Mouse (Mus musculus) embryonic facial prominence, embryonic 10.5 days (tissue): ENCODE data around the gene Efna2. TPM values are rescaled to one million over a fixed set of nuclear protein-coding genes. Genes with fewer than 3 reads are reported as not detected.

ENCODE experiments used
- DNase-seq: peaks from one replicate; pipeline ENCODE4 v3.0.0-alpha.2; 2017; ENCODE audit warnings: low spot score
- H3K27ac ChIP-seq: fragments of 300-500 bp; sonication (generic); replicated peaks from 2 replicates; pipeline ENCODE4 v1.5.1; 2016; ENCODE audit warnings: mild to moderate bottlenecking
- H3K27me3 ChIP-seq: fragments of 300-500 bp; sonication (generic); replicated peaks from 2 replicates; pipeline ENCODE4 v1.6.1; 2016; ENCODE audit warnings: low read depth, mild to moderate bottlenecking; ENCODE audit not compliant: poor library complexity, severe bottlenecking
- H3K36me3 ChIP-seq: fragments of 300-500 bp; sonication (generic); replicated peaks from 2 replicates; pipeline ENCODE4 v1.6.1; 2016; ENCODE audit warnings: mild to moderate bottlenecking, moderate library complexity
- H3K4me1 ChIP-seq: fragments of 300-500 bp; sonication (generic); 2 replicates; pipeline ENCODE4 v1.6.1; 2016
- H3K4me3 ChIP-seq: fragments of 300-500 bp; sonication (generic); 2 replicates; pipeline ENCODE4 v1.5.1; 2016; ENCODE audit warnings: mild to moderate bottlenecking, moderate library complexity
- H3K9me3 ChIP-seq: fragments of 300-500 bp; sonication (generic); 2 replicates; pipeline ENCODE4 v1.6.1; 2016; ENCODE audit warnings: mild to moderate bottlenecking
- WGBS: fragments of 180-500 bp; shearing (Covaris S2); methylation state at CpG from one replicate; pipeline ENCODE4 v1.1.7; 2016; 5-methylcytosine and 5-hydroxymethylcytosine counted together
- polyA plus RNA-seq: library from polyadenylated mRNA; unstranded; fragments of >200 nt; fragmentation: Nextera tagmentation; extraction: Ambion mirVana; gene quantifications from 2 replicates; pipeline ENCODE4 v1.2.1, GENCODE M21; 2016

Efna2 gene
- polyA plus RNA-seq, 1 experiment from 2014 or later, result 45.2 TPM

DNA sequence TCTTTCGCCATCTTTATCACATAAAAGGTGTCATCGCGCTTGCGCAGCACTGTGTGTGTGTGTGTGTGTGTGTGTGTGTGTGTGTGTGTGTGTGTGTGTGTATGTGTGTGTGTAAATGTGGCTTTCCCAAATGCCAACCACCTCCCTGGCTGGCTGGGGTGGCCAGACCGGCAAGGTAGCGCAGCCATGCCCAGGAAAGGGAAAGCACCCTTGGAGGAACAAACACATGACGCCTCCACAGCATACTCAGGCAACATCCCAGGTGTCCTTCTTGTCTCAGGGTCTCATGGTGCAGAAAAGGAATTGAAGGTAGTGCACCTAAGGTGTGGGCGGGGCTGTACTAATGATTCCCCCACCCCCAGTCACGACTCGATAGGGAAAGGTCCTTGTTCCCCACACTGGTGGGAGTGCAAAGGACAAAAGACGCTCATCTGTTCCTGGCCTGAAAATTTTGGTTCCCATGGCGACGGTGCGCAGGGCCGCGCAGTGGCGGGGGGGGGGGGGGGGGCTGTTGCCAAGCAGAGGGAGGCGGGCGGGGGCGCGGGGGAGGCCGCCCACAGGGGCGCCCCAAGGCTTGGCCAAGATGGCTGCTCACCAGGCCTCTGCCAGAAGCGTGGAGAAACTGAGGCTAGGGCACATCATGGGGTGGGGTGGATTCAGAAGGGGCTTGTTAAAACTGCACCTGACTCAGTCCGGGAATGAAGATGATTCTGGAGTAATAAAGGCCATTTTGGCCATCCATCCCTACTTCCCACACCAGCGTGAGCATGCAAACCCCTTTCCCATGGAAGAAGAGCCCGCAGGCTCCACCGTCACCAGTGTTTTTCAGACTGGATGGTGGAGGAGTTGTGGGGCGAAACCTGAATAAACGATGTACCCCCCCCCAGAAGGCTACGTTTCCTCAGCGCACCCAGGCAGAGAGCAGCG lies 41.4 kb upstream of the Efna2 start:
- WGBS, result 4% methylated on average over 33 of the region's 33 CpGs
- no peak for DNase-seq
- Histone ChIP-seq H3K9me3 (no peaks in the 10 kb centered on the region), H3K27ac (peak overlapping the region; percentile 87), H3K36me3 (peaks cover 37% of the 10 kb centered on the region), H3K4me3 (peak overlapping the region; percentile 76), H3K4me1 (peaks cover 63% of the 10 kb centered on the region), H3K27me3 (peaks cover 63% of the 10 kb centered on the region)

DNA sequence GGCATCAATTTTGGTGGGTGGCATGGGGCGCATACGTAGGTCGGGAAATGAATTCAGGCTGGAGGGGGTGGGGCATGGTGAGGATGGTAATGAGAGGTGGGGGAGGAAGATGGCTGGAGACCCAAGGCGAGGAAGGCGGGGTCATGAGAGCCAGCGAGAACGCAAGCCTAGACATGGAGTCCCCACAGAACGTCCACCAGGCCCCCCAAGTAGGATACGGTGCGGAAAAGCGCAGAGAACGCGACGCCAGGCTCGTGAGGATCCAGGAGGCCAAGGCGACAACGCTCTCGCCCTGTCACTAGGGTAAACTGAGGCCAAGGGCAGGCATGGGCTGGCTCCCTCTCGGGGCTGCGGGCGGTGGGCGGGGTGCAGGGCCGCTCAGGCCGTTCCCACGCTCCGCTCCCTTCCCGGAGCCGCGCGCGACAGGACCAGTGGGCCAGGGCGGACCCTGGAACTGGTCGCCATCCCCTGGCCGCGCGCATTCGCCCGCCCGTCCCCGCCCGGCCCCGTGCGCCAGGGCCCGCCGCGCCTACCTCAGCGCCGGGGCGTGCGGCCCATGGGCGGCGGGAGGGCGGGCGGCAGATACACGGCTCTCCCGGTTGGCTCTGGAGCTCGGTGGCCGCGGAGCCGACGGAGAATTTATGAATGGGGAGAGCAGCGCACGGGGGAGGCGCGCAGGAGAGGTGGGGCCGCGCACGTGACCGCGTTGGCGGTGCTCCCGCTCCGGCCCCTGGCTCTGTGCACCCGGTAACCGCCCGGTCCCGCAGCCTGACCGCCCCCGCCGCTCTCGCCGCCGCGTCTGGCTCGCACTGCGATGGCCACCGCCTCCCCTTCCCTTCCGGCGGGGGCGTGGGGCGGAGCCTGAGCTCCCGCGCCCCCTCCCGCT lies 40.5 kb upstream of the Efna2 start, which contains the start of gene Atp5d:
Gene Atp5d, plus strand, starts transcription at position 80 of the 886 bp plus-strand sequence.
- Histone ChIP-seq H3K27me3 (peaks cover 55% of the 10 kb centered on the region), H3K4me1 (peaks cover 67% of the 10 kb centered on the region), H3K36me3 (peaks cover 33% of the 10 kb centered on the region), H3K27ac (peak within 1 kb of the TSS; percentile 87), H3K9me3 (no peaks in the 10 kb centered on the region), H3K4me3 (peak within 1 kb of the TSS; percentile 76)
- WGBS, result under 1% methylated on average over 94 of the region's 94 CpGs
- peak; percentile 72 for DNase-seq

DNA sequence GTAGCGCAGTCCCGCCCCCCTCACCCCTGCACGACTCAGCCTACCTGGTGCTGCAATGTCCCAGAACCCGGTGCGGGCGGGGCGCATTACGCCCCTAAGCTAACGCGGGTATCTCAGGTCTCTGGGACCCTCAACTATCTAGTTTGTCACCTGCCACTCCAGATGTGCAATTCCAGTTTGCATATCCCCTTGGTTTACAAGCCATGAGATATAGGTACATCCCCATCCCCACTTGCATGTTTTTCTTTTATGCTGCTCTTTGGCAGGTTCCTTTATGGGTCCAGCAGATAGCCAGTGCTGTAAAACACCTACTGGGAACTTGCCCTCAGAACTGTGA lies 39.9 kb upstream of the Efna2 start:
- 1% methylated on average over 10 of the region's 10 CpGs for WGBS
- Histone ChIP-seq H3K4me1 (peaks cover 72% of the 10 kb centered on the region), H3K9me3 (no peaks in the 10 kb centered on the region), H3K27ac (peak overlapping the region; percentile 87), H3K36me3 (peaks cover 33% of the 10 kb centered on the region), H3K4me3 (peak overlapping the region; percentile 76), H3K27me3 (peaks cover 49% of the 10 kb centered on the region)
- no peak for DNase-seq

DNA sequence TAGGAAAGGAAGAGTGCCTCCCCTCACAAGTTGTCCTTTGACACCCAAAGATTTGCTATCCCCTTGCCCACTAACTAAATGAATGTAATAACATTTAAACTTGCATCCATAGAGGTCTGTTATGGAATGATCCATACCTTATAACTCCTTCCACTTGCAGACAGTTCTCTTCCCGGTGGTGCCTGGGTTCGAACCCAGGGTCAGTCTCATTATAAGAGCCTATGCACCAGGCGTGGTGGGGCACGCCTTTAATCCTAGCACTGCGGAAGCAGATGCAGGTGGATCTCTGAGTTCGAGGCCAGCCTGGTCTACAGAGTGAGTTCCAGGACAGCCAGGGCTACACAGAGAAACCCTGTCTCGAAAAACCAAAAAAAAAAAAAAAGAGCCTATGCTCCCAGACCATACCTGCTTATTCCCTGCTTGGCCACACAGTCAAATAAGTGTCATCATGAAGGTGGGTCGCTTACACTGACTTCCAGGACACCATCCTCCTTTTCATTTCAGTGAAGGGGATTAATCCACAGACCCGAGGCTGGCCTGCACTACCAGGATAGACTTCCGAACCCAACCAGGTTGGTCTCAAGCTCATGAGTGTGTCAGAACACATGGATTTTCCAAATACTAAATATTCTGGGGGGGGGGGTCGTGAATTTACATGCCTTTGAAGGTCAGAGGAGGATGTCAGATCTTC lies 39.2 kb upstream of the Efna2 start:
- H3K4me3 ChIP-seq, result peak overlapping the region; percentile 99
- peaks cover 33% of the 10 kb centered on the region for H3K36me3 ChIP-seq
- WGBS, result 71% methylated on average over 11 of the region's 11 CpGs
- no peaks in the 10 kb centered on the region for H3K9me3 ChIP-seq
- peaks cover 77% of the 10 kb centered on the region for H3K4me1 ChIP-seq
- H3K27ac ChIP-seq, result no peak overlapping the region
- peaks cover 42% of the 10 kb centered on the region for H3K27me3 ChIP-seq
- DNase-seq, result no peak

DNA sequence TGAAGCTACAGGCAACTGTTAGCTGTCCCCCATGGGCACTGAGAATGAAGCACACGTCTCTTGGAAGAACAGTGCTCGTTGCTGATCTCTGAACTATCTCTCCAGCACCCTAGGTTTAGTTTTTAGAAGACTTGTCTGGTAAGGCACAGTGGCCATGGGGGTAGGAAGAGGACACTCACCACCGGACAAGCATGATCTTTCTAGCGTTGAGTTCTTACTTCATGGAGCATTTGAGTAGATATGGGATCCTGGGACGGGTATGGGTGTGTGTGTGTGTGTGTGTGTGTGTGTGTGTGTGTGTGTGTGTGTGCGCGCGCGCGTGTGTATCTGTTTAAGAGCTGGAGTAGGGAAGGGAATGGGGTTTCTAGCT lies 38.6 kb upstream of the Efna2 start, which contains the start of gene Cbarp:
Gene Cbarp, minus strand, starts transcription at position 170 of the 370 bp plus-strand sequence.
- H3K4me1 ChIP-seq, result peaks cover 82% of the 10 kb centered on the region

DNA sequence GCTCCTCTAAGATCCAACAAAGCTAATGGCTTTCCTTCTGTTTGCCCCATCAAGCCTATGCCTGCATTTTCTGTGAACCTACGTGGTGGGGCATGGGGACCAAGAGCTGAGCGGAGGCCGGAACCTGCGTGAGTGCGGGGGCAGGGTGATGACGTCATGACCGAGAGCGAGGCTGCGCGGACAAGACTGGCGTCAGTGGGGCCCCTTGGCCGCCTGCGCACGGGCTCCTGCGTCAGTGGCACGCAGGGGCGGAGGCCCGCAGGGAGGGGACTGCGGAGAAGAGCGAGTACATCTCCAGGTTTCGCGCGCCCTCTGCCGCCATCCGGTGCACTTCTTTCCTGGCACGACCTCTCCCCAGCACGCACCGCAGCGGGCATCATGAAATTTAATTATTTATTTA lies 38.0 kb upstream of the Efna2 start:
- peaks cover 30% of the 10 kb centered on the region for H3K27me3 ChIP-seq
- H3K27ac ChIP-seq, result peak overlapping the region; percentile 81
- under 1% methylated on average over 29 of the region's 29 CpGs for WGBS
- peaks cover 86% of the 10 kb centered on the region for H3K4me1 ChIP-seq
- H3K9me3 ChIP-seq, result no peaks in the 10 kb centered on the region
- peak overlapping the region; percentile 99 for H3K4me3 ChIP-seq
- DNase-seq, result peak; percentile 96
- H3K36me3 ChIP-seq, result peaks cover 33% of the 10 kb centered on the region

More for the DNA sequence above, 38.6 kb upstream of the Efna2 start, which contains the start of gene Cbarp:
- Histone ChIP-seq H3K4me3 (peak within 1 kb of the TSS; percentile 99), H3K36me3 (peaks cover 33% of the 10 kb centered on the region), H3K9me3 (no peaks in the 10 kb centered on the region), H3K27me3 (peaks cover 36% of the 10 kb centered on the region), H3K27ac (peak within 1 kb of the TSS; percentile 81)
- DNase-seq, result no peak
- 74% methylated on average over 10 of the region's 10 CpGs for WGBS

DNA sequence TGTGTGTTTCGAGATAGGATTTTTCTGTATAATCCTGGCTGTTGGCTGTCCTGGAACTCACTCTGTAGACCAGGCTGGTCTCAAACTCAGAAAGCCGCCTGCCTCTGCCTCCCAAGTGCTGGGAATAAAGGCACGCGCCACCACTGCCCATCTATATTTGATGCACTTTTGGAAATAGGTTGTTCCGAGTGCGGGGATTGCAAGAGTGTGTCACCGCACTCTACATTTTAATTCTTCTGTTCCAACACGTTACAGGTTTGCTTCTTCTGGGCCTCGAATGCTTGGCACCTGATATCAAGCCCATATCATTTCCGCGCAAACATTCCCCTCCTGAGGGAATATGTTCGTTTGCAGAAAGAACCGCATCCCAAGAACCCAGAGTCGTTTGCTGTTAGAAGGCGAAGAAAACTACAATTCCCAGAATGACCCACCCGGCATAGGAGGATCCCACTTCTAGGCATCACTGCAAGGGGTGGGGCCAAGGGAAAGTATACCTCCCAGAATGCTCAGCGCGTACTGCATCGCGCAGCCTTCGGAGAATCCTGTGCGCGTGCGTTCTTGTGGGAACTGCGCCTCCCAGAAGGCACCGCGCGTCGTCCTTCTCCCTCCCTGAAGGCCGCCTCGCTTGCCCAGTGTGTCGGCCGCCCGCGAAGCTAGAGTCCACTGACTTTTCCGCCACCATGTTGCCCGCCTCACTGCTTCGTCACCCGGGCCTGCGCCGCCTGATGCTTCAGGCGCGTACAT lies 37.3 kb upstream of the Efna2 start:
- peak; percentile 95 for DNase-seq
- Histone ChIP-seq H3K4me1 (peaks cover 86% of the 10 kb centered on the region), H3K4me3 (peak overlapping the region; percentile 99), H3K27me3 (peaks cover 23% of the 10 kb centered on the region), H3K9me3 (no peaks in the 10 kb centered on the region), H3K36me3 (peaks cover 37% of the 10 kb centered on the region), H3K27ac (peak overlapping the region; percentile 91)
- WGBS, result 1% methylated on average over 43 of the region's 43 CpGs

DNA sequence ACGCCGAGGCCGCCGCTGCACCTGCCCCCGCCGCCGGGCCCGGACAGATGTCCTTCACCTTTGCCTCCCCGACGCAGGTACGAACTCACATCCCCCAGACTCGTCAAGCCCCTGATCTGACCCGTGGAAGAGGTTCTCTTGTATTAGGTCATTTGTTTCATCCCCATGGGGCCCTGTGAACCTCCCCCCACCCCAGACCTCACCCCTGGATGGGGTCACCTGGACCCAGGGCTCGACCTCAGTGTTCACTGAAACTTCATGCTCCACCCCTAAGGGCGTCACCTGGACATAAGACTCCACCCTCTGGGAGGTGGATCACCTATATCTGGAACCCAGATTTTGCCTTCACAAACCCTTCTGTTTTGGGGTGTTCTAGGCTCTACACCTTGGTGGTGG lies 36.8 kb upstream of the Efna2 start:
- DNase-seq, result no peak
- peak overlapping the region; percentile 99 for H3K4me3 ChIP-seq
- WGBS, result under 1% methylated on average over 15 of the region's 15 CpGs

DNA sequence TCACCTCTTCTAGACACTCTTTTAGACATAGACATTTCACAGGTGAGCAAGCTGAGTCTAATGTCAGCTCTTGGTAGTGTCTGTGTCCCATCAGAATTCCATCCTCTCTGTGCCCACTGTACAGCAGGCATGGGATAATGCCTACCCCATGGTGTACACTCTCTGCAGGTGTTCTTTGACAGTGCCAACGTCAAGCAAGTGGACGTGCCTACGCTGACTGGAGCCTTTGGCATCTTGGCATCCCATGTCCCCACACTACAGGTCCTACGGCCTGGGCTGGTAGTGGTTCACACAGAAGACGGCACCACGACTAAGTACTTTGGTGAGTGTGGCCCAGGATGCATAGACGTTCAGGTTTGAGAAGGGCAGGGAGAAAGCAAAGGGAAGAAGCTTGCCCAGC lies 35.6 kb upstream of the Efna2 start:
- H3K27me3 ChIP-seq, result 0 out of 2 replicates have a peak, but pooled peaks cover 8% of the 10 kb centered on the region
- no peak overlapping the region for H3K27ac ChIP-seq
- H3K4me3 ChIP-seq, result peak overlapping the region; percentile 99; the same call in 1 of the 2 replicates
- no peaks in the 10 kb centered on the region for H3K9me3 ChIP-seq
- 95% methylated on average over 7 of the region's 7 CpGs for WGBS
- peaks cover 83% of the 10 kb centered on the region for H3K4me1 ChIP-seq
- H3K36me3 ChIP-seq, result peaks cover 39% of the 10 kb centered on the region
- DNase-seq, result no peak

More for the DNA sequence above, 36.8 kb upstream of the Efna2 start:
- Histone ChIP-seq H3K27ac (peak overlapping the region; percentile 91), H3K36me3 (peaks cover 39% of the 10 kb centered on the region), H3K4me1 (peaks cover 86% of the 10 kb centered on the region), H3K9me3 (no peaks in the 10 kb centered on the region), H3K27me3 (peaks cover 18% of the 10 kb centered on the region)

DNA sequence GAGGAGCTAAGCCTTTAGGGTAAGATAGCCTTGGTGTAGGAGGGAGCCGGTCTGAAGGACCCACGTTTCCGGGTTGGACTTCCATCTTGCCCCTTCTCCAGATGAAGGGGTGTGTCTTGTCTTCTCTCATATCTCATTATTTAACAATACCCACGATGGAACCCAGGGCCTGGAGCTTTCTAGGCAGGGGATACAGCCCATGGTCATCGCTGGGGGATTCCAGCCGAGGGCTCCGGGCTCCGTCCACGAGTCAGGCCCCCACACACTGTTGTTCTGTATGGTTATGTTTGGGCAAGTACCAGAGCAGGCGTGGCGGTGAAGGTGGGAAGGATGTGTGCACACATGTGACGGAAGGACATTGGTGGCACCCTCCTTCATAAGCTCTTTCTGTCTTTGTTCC lies 35.1 kb upstream of the Efna2 start:
- no peak overlapping the region for H3K27ac ChIP-seq
- 0 out of 2 replicates have a peak, but pooled peaks cover 8% of the 10 kb centered on the region for H3K27me3 ChIP-seq
- H3K9me3 ChIP-seq, result no peaks in the 10 kb centered on the region
- WGBS, result 94% methylated on average over 12 of the region's 12 CpGs
- no peak for DNase-seq
- peak overlapping the region; percentile 99; the same call in 1 of the 2 replicates for H3K4me3 ChIP-seq
- H3K4me1 ChIP-seq, result peaks cover 80% of the 10 kb centered on the region
- peaks cover 39% of the 10 kb centered on the region for H3K36me3 ChIP-seq
